Mouse (Mus musculus) liver, embryonic 14.5 days (tissue): Measurements from ENCODE around the gene C9orf72. TPM values are rescaled to one million over a fixed set of nuclear protein-coding genes. Genes with fewer than 3 reads are reported as not detected.
A peak's percentile ranks its signal among the peaks of the same experiment; 100 is the strongest.

Source experiments
- ATAC-seq: fragments of 200-750 bp; cut with Nextera tagmentation; 2 replicates; pipeline ENCODE4 v1.8.0; 2017; ENCODE audit warnings: moderate number of reproducible peaks, mild to moderate bottlenecking, moderate library complexity; ENCODE audit not compliant: insufficient read depth
- DNase-seq, 3 experiments: peaks; one replicate each; pipeline ENCODE4 v3.0.0-alpha.2; 2012 to 2013; ENCODE audit warnings: low read depth in 3 of 3, low spot score in 3 of 3
- H3K27ac ChIP-seq: fragments of 300-500 bp; sonication (generic); 2 replicates; pipeline ENCODE4 v1.5.1; 2014; ENCODE audit warnings: moderate library complexity, mild to moderate bottlenecking, control low read depth, inconsistent platforms
- H3K27me3 ChIP-seq: fragments of 300-500 bp; sonication (generic); 2 replicates; pipeline ENCODE4 v1.6.1; 2014; ENCODE audit warnings: mild to moderate bottlenecking, low read length, moderate library complexity; ENCODE audit not compliant: control insufficient read depth, insufficient read depth
- H3K36me3 ChIP-seq: fragments of 300-500 bp; sonication (generic); replicated peaks from 2 replicates; pipeline ENCODE4 v1.6.1; 2014; ENCODE audit warnings: low read depth; ENCODE audit not compliant: control insufficient read depth, insufficient read depth
- H3K4me1 ChIP-seq, 2 experiments: fragments of 200-500 bp in 1 of 2; fragments of 300-500 bp in 1 of 2; sonication (generic) in 1 of 2; replicated peaks; 2 replicates each; pipeline ENCODE4 v1.6.1; 2012 to 2014; ENCODE audit warnings: antibody characterized with exemption in 1 of 2, inconsistent platforms in 1 of 2, low read length in 1 of 2; ENCODE audit not compliant: control insufficient read depth in 2 of 2, insufficient read depth in 2 of 2
- H3K4me2 ChIP-seq: fragments of 300-500 bp; sonication (generic); 2 replicates; pipeline ENCODE4 v1.6.1; 2014; ENCODE audit warnings: low read depth, mild to moderate bottlenecking, control low read depth, moderate library complexity
- H3K4me3 ChIP-seq, 2 experiments: fragments of 200-500 bp in 1 of 2; fragments of 300-500 bp in 1 of 2; sonication (generic) in 1 of 2; 2 replicates each; pipeline ENCODE4 v1.5.1; 2012 to 2014; ENCODE audit warnings: low read depth in 2 of 2, low read length in 2 of 2, mild to moderate bottlenecking in 2 of 2, control low read depth in 1 of 2, inconsistent platforms in 1 of 2, moderate library complexity in 1 of 2; ENCODE audit not compliant: insufficient read depth in 1 of 2
- H3K9ac ChIP-seq: fragments of 300-500 bp; sonication (generic); replicated peaks from 2 replicates; pipeline ENCODE4 v1.6.1; 2014; ENCODE audit warnings: mild to moderate bottlenecking, control low read depth, moderate library complexity
- H3K9me3 ChIP-seq: fragments of 300-500 bp; sonication (generic); 2 replicates; pipeline ENCODE4 v1.6.1; 2016; ENCODE audit warnings: low read length, mixed read lengths; ENCODE audit not compliant: control insufficient read depth
- CTCF ChIP-seq: IDR thresholded peaks from 2 replicates; pipeline ENCODE4 v1.5.1; 2016; ENCODE audit warnings: antibody characterized with exemption, low read depth, control low read depth
- EP300 ChIP-seq: IDR thresholded peaks from 2 replicates; pipeline ENCODE4 v1.6.1; 2016; ENCODE audit warnings: antibody characterized with exemption, low read depth
- WGBS: fragments of 180-500 bp; shearing (Covaris S2); extraction: QIAGEN DNeasy Blood & Tissue Kit; methylation state at CpG from one replicate; pipeline ENCODE4 v1.1.7; 2014; ENCODE audit not compliant: insufficient replicate concordance; 5-methylcytosine and 5-hydroxymethylcytosine counted together
- polyA plus RNA-seq, 2 experiments: library from polyadenylated mRNA; depleted of rRNA in 1 of 2; stranded (reverse) in 1 of 2; unstranded in 1 of 2; fragments of >200 nt; fragmentation: Nextera tagmentation in 1 of 2; extraction: Ambion mirVana in 1 of 2; gene quantifications; 2 replicates each; pipeline versions ENCODE4 v1.2.1 to v1.2.3; 2012 to 2014

Gene C9orf72
- polyA plus RNA-seq, 2 experiments, result 3.0 TPM

DNA sequence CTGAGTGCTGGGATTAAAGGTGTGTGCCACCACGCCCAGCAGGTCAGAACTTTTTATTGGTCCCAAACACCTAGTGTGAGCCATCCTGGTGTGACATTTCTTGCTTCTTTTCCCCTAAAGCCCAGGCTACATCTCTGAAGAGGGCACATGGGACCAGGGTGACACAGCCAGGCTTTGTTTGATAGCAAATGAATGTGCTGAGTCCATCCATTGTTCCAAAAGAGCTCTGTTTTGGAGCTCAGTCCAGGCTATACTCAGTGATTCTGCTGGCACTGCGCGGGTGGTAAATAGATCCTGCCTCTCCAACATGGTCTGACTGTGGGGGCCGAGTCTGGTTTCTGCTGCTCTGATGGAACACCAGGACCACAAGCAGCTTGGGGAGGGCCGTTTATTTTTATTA, 58.1 kb downstream of the C9orf72 start:
- H3K4me3 ChIP-seq, result no peak overlapping the region
- DNase-seq (no peak), ATAC-seq (no peak)
- peaks cover 0 to 4% of the 10 kb centered on the region in 2 experiments; a peak in 2 of 4 replicates for H3K4me1 ChIP-seq
- no peak overlapping the region for H3K9ac ChIP-seq
- 41% methylated on average over 5 of the region's 5 CpGs for WGBS
- H3K27me3 ChIP-seq, result no peaks in the 10 kb centered on the region
- no peak for TF ChIP-seq CTCF
- TF ChIP-seq EP300, result no peak
- H3K9me3 ChIP-seq, result no peaks in the 10 kb centered on the region
- H3K4me2 ChIP-seq, result no peak overlapping the region
- H3K27ac ChIP-seq, result no peak overlapping the region
- no peaks in the 10 kb centered on the region for H3K36me3 ChIP-seq

DNA sequence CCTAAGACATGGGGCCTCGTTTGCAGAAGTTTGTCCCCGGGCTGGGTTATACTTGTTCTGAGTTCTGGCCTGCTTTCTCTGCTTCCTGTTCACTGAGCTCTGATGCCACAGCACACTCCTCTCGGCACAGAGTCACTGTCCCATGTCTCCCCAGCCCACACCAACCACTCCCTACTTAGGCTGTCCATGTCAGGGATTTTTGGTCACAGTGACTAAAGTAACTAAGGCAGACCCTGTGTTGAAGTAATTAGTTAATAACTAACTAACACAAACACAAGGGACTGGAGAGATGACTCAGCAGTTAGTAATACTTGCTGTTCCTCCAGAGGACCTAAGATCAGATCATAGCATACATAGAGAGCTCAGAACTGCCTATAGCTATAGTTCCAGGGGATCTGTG, 60.0 kb downstream of the C9orf72 start:
- WGBS, result 14% methylated on average over 3 of the region's 3 CpGs
- no peaks in the 10 kb centered on the region for H3K27me3 ChIP-seq
- ATAC-seq (peak; percentile 31; the same call in 1 of the 2 replicates), DNase-seq (no peak)
- H3K9ac ChIP-seq, result no peak overlapping the region
- TF ChIP-seq CTCF (no peak), EP300 (no peak)
- H3K4me3 ChIP-seq, result no peak overlapping the region
- H3K4me2 ChIP-seq, result no peak overlapping the region
- H3K9me3 ChIP-seq, result no peaks in the 10 kb centered on the region
- peaks cover 0 to 4% of the 10 kb centered on the region in 2 experiments; a peak in 2 of 4 replicates for H3K4me1 ChIP-seq
- H3K36me3 ChIP-seq, result no peaks in the 10 kb centered on the region
- no peak overlapping the region for H3K27ac ChIP-seq

DNA sequence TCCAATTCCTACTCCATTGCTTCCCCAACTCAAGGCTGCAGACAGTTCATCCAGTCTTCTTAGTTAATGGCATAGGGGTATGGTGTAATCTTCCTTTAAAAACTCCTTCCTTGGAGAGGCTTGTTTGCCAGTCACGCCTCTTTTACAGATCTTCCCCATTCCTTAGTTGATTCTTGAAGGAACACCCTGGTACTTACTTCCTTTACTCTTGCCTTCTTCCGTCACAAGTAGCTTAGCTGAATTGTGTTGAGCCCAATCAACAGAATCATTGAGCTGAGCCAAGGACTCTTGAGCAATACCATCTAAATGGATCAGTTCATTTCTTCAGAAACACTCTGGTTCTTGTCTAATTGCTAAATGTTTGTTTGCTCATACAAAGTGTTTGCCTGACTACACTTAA, 60.7 kb downstream of the C9orf72 start:
- Histone ChIP-seq H3K9me3 (no peaks in the 10 kb centered on the region), H3K36me3 (no peaks in the 10 kb centered on the region), H3K4me2 (no peak overlapping the region), H3K27ac (no peak overlapping the region), H3K27me3 (no peaks in the 10 kb centered on the region), H3K4me1 (peaks cover 0 to 4% of the 10 kb centered on the region in 2 experiments; a peak in 2 of 4 replicates), H3K9ac (no peak overlapping the region), H3K4me3 (no peak overlapping the region)
- WGBS, result 65% methylated on average over 2 of the region's 2 CpGs
- DNase-seq, result no peak
- ATAC-seq, result no peak
- TF ChIP-seq CTCF, result no peak
- no peak for TF ChIP-seq EP300

DNA sequence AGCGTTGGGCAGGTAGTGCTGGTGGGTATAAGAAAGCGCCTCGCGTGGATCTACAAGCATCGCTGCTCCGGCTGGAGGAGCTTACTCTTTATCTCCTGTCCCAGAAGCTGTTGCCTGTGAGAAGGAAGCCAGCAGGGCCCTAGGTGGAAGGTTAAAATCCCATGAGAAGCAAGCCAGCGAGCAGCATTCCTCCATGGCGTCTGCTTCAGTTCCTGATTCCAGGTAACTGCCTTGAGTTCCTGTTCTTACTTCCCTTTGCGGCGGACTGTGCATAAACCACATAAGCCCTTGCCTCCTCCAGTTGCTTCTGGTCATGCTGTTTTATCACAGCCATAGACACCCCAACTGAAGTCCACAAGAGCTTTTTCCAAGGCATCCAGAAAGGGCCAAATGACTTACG, 68.2 kb downstream of the C9orf72 start:
- H3K9me3 ChIP-seq, result no peaks in the 10 kb centered on the region
- 31% methylated on average over 11 of the region's 11 CpGs for WGBS
- DNase-seq (no peak), ATAC-seq (no peak)
- no peak overlapping the region for H3K9ac ChIP-seq
- H3K27me3 ChIP-seq, result peaks cover 2% of the 10 kb centered on the region; the same call in 1 of the 2 replicates
- H3K4me3 ChIP-seq, result no peak overlapping the region
- H3K4me2 ChIP-seq, result peak overlapping the region; percentile 79; the same call in 1 of the 2 replicates
- TF ChIP-seq EP300 (no peak), CTCF (no peak)
- H3K4me1 ChIP-seq, result peaks cover 0 to 2% of the 10 kb centered on the region in 2 experiments; a peak in 1 of 4 replicates
- H3K27ac ChIP-seq, result no peak overlapping the region
- no peaks in the 10 kb centered on the region for H3K36me3 ChIP-seq

DNA sequence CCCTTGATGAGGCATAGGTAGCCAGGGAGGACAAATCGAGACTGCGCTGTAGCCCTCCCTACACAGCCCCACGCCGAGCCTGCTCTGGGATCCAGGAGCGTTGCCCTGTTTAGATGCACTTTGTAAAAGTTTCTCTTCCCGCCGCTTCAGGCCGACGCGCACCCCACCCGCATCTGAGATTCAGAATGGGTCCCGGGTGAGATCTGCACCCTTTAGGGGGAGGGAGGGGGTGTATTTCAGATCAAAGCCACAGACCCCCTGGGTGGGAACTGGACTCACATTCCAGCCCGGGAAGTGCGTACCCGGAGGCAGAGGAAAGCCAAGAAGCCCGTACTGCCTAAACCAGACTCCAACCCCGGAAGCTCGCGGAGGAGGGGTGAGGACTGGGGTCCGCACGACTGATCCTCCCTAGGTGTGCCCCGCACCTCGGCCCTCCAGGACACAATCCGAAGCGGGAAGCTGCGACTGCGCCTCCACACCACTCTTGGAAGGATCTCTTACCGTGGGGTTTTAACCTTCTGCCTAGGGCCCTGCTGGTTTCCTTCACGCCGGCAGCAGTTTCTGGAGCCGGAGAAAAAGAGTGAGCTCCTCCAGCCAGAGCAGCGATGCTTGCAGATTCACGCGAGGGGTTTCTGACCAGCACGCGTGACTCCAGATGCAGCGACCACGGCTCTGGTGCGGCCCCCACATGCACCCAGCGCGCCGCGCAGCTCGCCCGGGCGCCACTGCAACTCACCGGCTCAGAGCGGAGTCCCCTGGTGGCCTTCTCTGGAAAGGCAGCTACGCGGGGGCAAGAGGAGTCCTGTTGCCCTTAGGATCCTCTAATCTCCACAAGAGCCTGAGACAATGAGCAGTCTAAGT, 69.0 kb downstream of the C9orf72 start, which contains the start of gene Mob3b:
TSS of gene Mob3b (minus strand) at position 734 of the 861 bp plus-strand sequence.
- peaks cover 0 to 2% of the 10 kb centered on the region in 2 experiments; a peak in 1 of 4 replicates for H3K4me1 ChIP-seq
- peak within 1 kb of the TSS; percentile 61 for H3K9ac ChIP-seq
- H3K4me2 ChIP-seq, result peak within 1 kb of the TSS; percentile 79
- no peaks in the 10 kb centered on the region for H3K9me3 ChIP-seq
- peak; percentile 89 for TF ChIP-seq CTCF
- no peak for TF ChIP-seq EP300
- H3K36me3 ChIP-seq, result no peaks in the 10 kb centered on the region
- DNase-seq, result peak; percentile 49 to 56 (median 50)
- H3K4me3 ChIP-seq, result peak within 1 kb of the TSS; percentile 61 to 69
- peak; percentile 65 for ATAC-seq
- H3K27me3 ChIP-seq, result peaks cover 2% of the 10 kb centered on the region; the same call in 1 of the 2 replicates
- no peak within 1 kb of the TSS for H3K27ac ChIP-seq
- WGBS, result 1% methylated on average over 50 of the region's 50 CpGs
